Mouse (Mus musculus) embryonic facial prominence, embryonic 11.5 days (tissue): ENCODE measurements at regions not wholly inside any gene's neighbourhood (a gene's known extent, or its start where the extent isn't known, plus 50 kb on each side); places are given as distances from the start of the nearest gene placed in this dataset.
A peak's percentile ranks its signal among the peaks of the same experiment; 100 is the strongest.

Experiments used
- ATAC-seq: fragments of 200-750 bp; cut with Nextera tagmentation; replicated peaks from 2 replicates; pipeline ENCODE4 v1.8.0; 2017; ENCODE audit warnings: low read depth; ENCODE audit not compliant: insufficient number of reproducible peaks, low FRiP score, low TSS enrichment
- DNase-seq: peaks from one replicate; pipeline ENCODE4 v3.0.0-alpha.2; 2015; ENCODE audit warnings: low spot score
- H3K27ac ChIP-seq: fragments of 300-500 bp; sonication (generic); replicated peaks from 2 replicates; pipeline ENCODE4 v1.5.1; 2014; ENCODE audit warnings: mild to moderate bottlenecking, low read depth, low read length, control low read depth
- H3K27me3 ChIP-seq: fragments of 300-500 bp; sonication (generic); 2 replicates; pipeline ENCODE4 v1.6.1; 2014; ENCODE audit warnings: mild to moderate bottlenecking, low read length, moderate library complexity, mixed read lengths; ENCODE audit not compliant: control insufficient read depth, insufficient read depth
- H3K36me3 ChIP-seq: fragments of 300-500 bp; sonication (generic); replicated peaks from 2 replicates; pipeline ENCODE4 v1.6.1; 2014; ENCODE audit warnings: low read depth, mild to moderate bottlenecking, low read length, moderate library complexity, mixed read lengths; ENCODE audit not compliant: control insufficient read depth, insufficient read depth
- H3K4me1 ChIP-seq: fragments of 300-500 bp; sonication (generic); 2 replicates; pipeline ENCODE4 v1.6.1; 2014; ENCODE audit warnings: low read length, mixed read lengths; ENCODE audit not compliant: control insufficient read depth, insufficient read depth
- H3K4me2 ChIP-seq: fragments of 300-500 bp; sonication (generic); 2 replicates; pipeline ENCODE4 v1.6.1; 2014; ENCODE audit warnings: low read depth, mild to moderate bottlenecking, control low read depth, low read length, moderate library complexity
- H3K4me3 ChIP-seq: fragments of 300-500 bp; sonication (generic); 2 replicates; pipeline ENCODE4 v1.5.1; 2014; ENCODE audit warnings: low read depth, low read length, control low read depth
- H3K9ac ChIP-seq: fragments of 300-500 bp; sonication (generic); replicated peaks from 2 replicates; pipeline ENCODE4 v1.6.1; 2014; ENCODE audit warnings: mild to moderate bottlenecking, control low read depth, low read length
- H3K9me3 ChIP-seq: fragments of 300-500 bp; sonication (generic); replicated peaks from 2 replicates; pipeline ENCODE4 v1.6.1; 2016; ENCODE audit warnings: mild to moderate bottlenecking, low read length, inconsistent platforms, mixed read lengths; ENCODE audit not compliant: control insufficient read depth
- WGBS: fragments of 180-500 bp; shearing (Covaris S2); extraction: QIAGEN DNeasy Blood & Tissue Kit; methylation state at CpG from one replicate; pipeline ENCODE4 v1.1.7; 2014; 5-methylcytosine and 5-hydroxymethylcytosine counted together

GRCm38 (mm10) chr19:55985518-55985917, 243.9 kb downstream of the Tcf7l2 start:
- 50% methylated on average over 4 of the region's 4 CpGs for WGBS

GRCm38 (mm10) chr19:55991791-55992726, 250.4 kb downstream of the Tcf7l2 start:
- no peak overlapping the region for H3K4me2 ChIP-seq
- WGBS: 58% methylated on average over 21 of the region's 21 CpGs
- ATAC-seq: 0 out of 2 replicates have a peak, but pooled peaks have one; percentile 18
- no peak for DNase-seq
- no peaks in the 10 kb centered on the region for H3K36me3 ChIP-seq
- no peaks in the 10 kb centered on the region for H3K27me3 ChIP-seq
- no peaks in the 10 kb centered on the region for H3K4me1 ChIP-seq
- no peaks in the 10 kb centered on the region for H3K9me3 ChIP-seq
- H3K9ac ChIP-seq: no peak overlapping the region
- no peak overlapping the region for H3K4me3 ChIP-seq
- H3K27ac ChIP-seq: no peak overlapping the region

More at GRCm38 (mm10) chr19:55985518-55985917, 243.9 kb downstream of the Tcf7l2 start:
- Histone ChIP-seq H3K27me3 (no peaks in the 10 kb centered on the region), H3K9me3 (no peaks in the 10 kb centered on the region), H3K4me1 (no peaks in the 10 kb centered on the region), H3K27ac (no peak overlapping the region), H3K9ac (no peak overlapping the region), H3K4me2 (no peak overlapping the region), H3K4me3 (no peak overlapping the region), H3K36me3 (no peaks in the 10 kb centered on the region)
- DNase-seq (peak; percentile 73), ATAC-seq (no peak; the same call in 1 of the 2 replicates)

GRCm38 (mm10) chr19:55992727-55993066, 251.1 kb downstream of the Tcf7l2 start:
- Histone ChIP-seq H3K27me3 (no peaks in the 10 kb centered on the region), H3K4me1 (no peaks in the 10 kb centered on the region), H3K36me3 (no peaks in the 10 kb centered on the region), H3K9ac (no peak overlapping the region), H3K4me2 (no peak overlapping the region), H3K27ac (no peak overlapping the region), H3K9me3 (no peaks in the 10 kb centered on the region), H3K4me3 (no peak overlapping the region)
- ATAC-seq (no peak), DNase-seq (no peak)
- 80% methylated on average over 5 of the region's 5 CpGs for WGBS

- Histone ChIP-seq H3K27ac (no peak overlapping the region), H3K9me3 (no peaks in the 10 kb centered on the region), H3K27me3 (no peaks in the 10 kb centered on the region), H3K36me3 (no peaks in the 10 kb centered on the region), H3K4me3 (no peak overlapping the region), H3K9ac (no peak overlapping the region), H3K4me1 (0 out of 2 replicates have a peak, but pooled peaks cover 2% of the 10 kb centered on the region), H3K4me2 (no peak overlapping the region)
- ATAC-seq (no peak), DNase-seq (no peak)
- WGBS: 68% methylated on average over 2 of the region's 2 CpGs
Observed at GRCm38 (mm10) chr19:55995721-55996120, 254.1 kb downstream of the Tcf7l2 start.

GRCm38 (mm10) chr19:55998454-55999180, 257.0 kb downstream of the Tcf7l2 start:
- 51% methylated on average over 15 of the region's 15 CpGs for WGBS

GRCm38 (mm10) chr19:55999409-55999808, 257.8 kb downstream of the Tcf7l2 start:
- WGBS: 53% methylated on average over 3 of the region's 3 CpGs
- DNase-seq (no peak), ATAC-seq (no peak)
- H3K36me3 ChIP-seq: no peaks in the 10 kb centered on the region
- no peak overlapping the region for H3K4me3 ChIP-seq
- H3K27ac ChIP-seq: no peak overlapping the region
- H3K4me2 ChIP-seq: no peak overlapping the region
- H3K27me3 ChIP-seq: no peaks in the 10 kb centered on the region
- H3K4me1 ChIP-seq: 0 out of 2 replicates have a peak, but pooled peaks cover 2% of the 10 kb centered on the region
- H3K9ac ChIP-seq: no peak overlapping the region
- no peaks in the 10 kb centered on the region for H3K9me3 ChIP-seq

More at GRCm38 (mm10) chr19:55998454-55999180, 257.0 kb downstream of the Tcf7l2 start:
- Histone ChIP-seq H3K4me2 (no peak overlapping the region), H3K9me3 (no peaks in the 10 kb centered on the region), H3K27ac (no peak overlapping the region), H3K4me3 (no peak overlapping the region), H3K4me1 (0 out of 2 replicates have a peak, but pooled peaks cover 2% of the 10 kb centered on the region), H3K27me3 (no peaks in the 10 kb centered on the region), H3K9ac (no peak overlapping the region), H3K36me3 (no peaks in the 10 kb centered on the region)
- ATAC-seq (no peak), DNase-seq (no peak)

- 86% methylated on average over 3 of the region's 3 CpGs for WGBS
- no peak for ATAC-seq
- Histone ChIP-seq H3K9ac (no peak overlapping the region), H3K36me3 (no peaks in the 10 kb centered on the region), H3K4me2 (no peak overlapping the region), H3K9me3 (no peaks in the 10 kb centered on the region), H3K27ac (no peak overlapping the region), H3K4me3 (no peak overlapping the region), H3K4me1 (0 out of 2 replicates have a peak, but pooled peaks cover 2% of the 10 kb centered on the region), H3K27me3 (no peaks in the 10 kb centered on the region)
- no peak for DNase-seq
Observed at GRCm38 (mm10) chr19:56001428-56001827, 259.8 kb downstream of the Tcf7l2 start.

GRCm38 (mm10) chr19:56005886-56006285, 264.3 kb downstream of the Tcf7l2 start:
- H3K4me2 ChIP-seq: no peak overlapping the region
- no peak overlapping the region for H3K9ac ChIP-seq
- no peak for ATAC-seq
- no peaks in the 10 kb centered on the region for H3K4me1 ChIP-seq
- no peak overlapping the region for H3K4me3 ChIP-seq
- H3K27me3 ChIP-seq: no peaks in the 10 kb centered on the region
- no peaks in the 10 kb centered on the region for H3K9me3 ChIP-seq
- no peak for DNase-seq
- no peaks in the 10 kb centered on the region for H3K36me3 ChIP-seq
- no peak overlapping the region for H3K27ac ChIP-seq
- 25% methylated on average over 6 of the region's 6 CpGs for WGBS
